Mouse (Mus musculus): ENCODE measurements around the gene Tex14.

DNA sequence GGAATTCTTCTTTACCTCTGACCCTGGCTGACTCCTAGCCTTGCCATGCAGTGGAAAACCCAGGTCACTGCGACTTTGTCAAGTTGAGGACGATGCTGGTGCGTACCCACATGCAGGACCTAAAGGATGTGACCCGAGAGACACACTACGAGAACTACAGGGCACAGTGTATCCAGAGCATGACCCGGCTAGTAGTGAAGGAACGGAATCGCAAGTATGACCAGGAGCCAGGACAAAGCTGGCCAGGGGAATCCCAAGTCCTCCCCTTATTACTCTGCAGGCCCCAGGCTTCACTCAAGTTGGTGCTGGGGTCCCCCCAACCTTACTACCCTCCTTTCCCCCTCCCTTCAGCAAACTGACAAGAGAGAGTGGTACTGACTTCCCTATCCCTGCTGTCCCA lies 184.7 kb downstream of the Tex14 start:
- no peak for TF ChIP-seq POLR2A (IDR thresholded peaks at IDR 0.05; ENCODE audit: insufficient read depth, low read depth, low read length)
- TF ChIP-seq CTCF (IDR thresholded peaks at IDR 0.05) = no peak
- no peak for TF ChIP-seq EP300 (IDR thresholded peaks at IDR 0.05; ENCODE audit: insufficient read depth, low read depth, low read length)

All from heart, adult 2 months (tissue).